Mouse (Mus musculus) testis, postnatal 14 days (tissue): ENCODE measurements around the gene Stag1.

Source experiments
- DNase-seq: peaks from one replicate; pipeline ENCODE4 v3.0.0; 2021; ENCODE audit warnings: low spot score

Stag1 gene

GRCm38 (mm10) chr9:100951481-100951880 lies 353.9 kb downstream of the Stag1 start:
- peak; percentile 13 for DNase-seq

- DNase-seq: no peak
Measured at GRCm38 (mm10) chr9:100962903-100963427, 365.4 kb downstream of the Stag1 start.

- DNase-seq: no peak
Measured at GRCm38 (mm10) chr9:100963428-100963912, 365.9 kb downstream of the Stag1 start.

- no peak for DNase-seq
Measured at GRCm38 (mm10) chr9:100964106-100964505, 366.5 kb downstream of the Stag1 start.

- no peak for DNase-seq
Measured at GRCm38 (mm10) chr9:100969461-100969860, 371.9 kb downstream of the Stag1 start.

GRCm38 (mm10) chr9:100978666-100979065 lies 381.1 kb downstream of the Stag1 start:
- no peak for DNase-seq

- DNase-seq: peak; percentile 16
Measured at GRCm38 (mm10) chr9:100979260-100979659, 381.7 kb downstream of the Stag1 start.

- DNase-seq: no peak
Measured at GRCm38 (mm10) chr9:100982786-100983185, 385.2 kb downstream of the Stag1 start.

- no peak for DNase-seq
Measured at GRCm38 (mm10) chr9:100984381-100985310, 387.0 kb downstream of the Stag1 start.

GRCm38 (mm10) chr9:100987006-100987405 lies 389.4 kb downstream of the Stag1 start:
- DNase-seq: no peak

GRCm38 (mm10) chr9:100987850-100988249 lies 390.3 kb downstream of the Stag1 start:
- DNase-seq: no peak

- DNase-seq: no peak
Measured at GRCm38 (mm10) chr9:100990609-100991008, 393.0 kb downstream of the Stag1 start.

- no peak for DNase-seq
Measured at GRCm38 (mm10) chr9:100991321-100991720, 393.7 kb downstream of the Stag1 start.

- DNase-seq: no peak
Measured at GRCm38 (mm10) chr9:100992191-100992590, 394.6 kb downstream of the Stag1 start.

- no peak for DNase-seq
Measured at GRCm38 (mm10) chr9:100993937-100994336, 396.3 kb downstream of the Stag1 start.

- DNase-seq: no peak
Measured at GRCm38 (mm10) chr9:100997138-100997537, 399.5 kb downstream of the Stag1 start.

GRCm38 (mm10) chr9:101002053-101002452 lies 404.5 kb downstream of the Stag1 start:
- DNase-seq: no peak

- no peak for DNase-seq
Measured at GRCm38 (mm10) chr9:101002841-101003240, 405.2 kb downstream of the Stag1 start.

GRCm38 (mm10) chr9:101003302-101003701 lies 405.7 kb downstream of the Stag1 start:
- no peak for DNase-seq

- no peak for DNase-seq
Measured at GRCm38 (mm10) chr9:101005866-101006265, 408.3 kb downstream of the Stag1 start.
